Mouse (Mus musculus) kidney, adult 2 months (tissue): Measurements from ENCODE around the gene Hdgf. TPM values are rescaled to one million over a fixed set of nuclear protein-coding genes. Genes with fewer than 3 reads are reported as not detected.
A peak's percentile ranks its signal among the peaks of the same experiment; 100 is the strongest.
"Not testable (repeated sequence)": the region's sequence is repeated elsewhere in the genome, so short reads cannot be mapped to it uniquely, and the experiment has no call there.

ENCODE experiments used
- DNase-seq: peaks from one replicate; pipeline ENCODE4 v3.0.0; 2021
- H3K27ac ChIP-seq: fragments of 200-500 bp; 2 replicates; pipeline ENCODE4 v1.5.1; 2012; ENCODE audit warnings: low read depth, low read length, control low read depth, inconsistent platforms; ENCODE audit not compliant: insufficient read depth
- H3K27me3 ChIP-seq: fragments of 200-500 bp; replicated peaks from 2 replicates; pipeline ENCODE4 v1.6.1; 2012; ENCODE audit warnings: mild to moderate bottlenecking, moderate library complexity, low read length, inconsistent platforms; ENCODE audit not compliant: control insufficient read depth, insufficient read depth
- H3K36me3 ChIP-seq: fragments of 200-500 bp; 2 replicates; pipeline ENCODE4 v1.6.1; 2012; ENCODE audit warnings: mild to moderate bottlenecking, moderate library complexity, low read length, inconsistent platforms; ENCODE audit not compliant: control insufficient read depth, insufficient read depth
- H3K4me1 ChIP-seq: fragments of 200-500 bp; 2 replicates; pipeline ENCODE4 v1.6.1; 2011; ENCODE audit warnings: low read length; ENCODE audit not compliant: control insufficient read depth, insufficient read depth
- H3K4me3 ChIP-seq: fragments of 200-500 bp; 2 replicates; pipeline ENCODE4 v1.5.1; 2011; ENCODE audit warnings: mild to moderate bottlenecking, low read depth, low read length, control low read depth; ENCODE audit not compliant: insufficient read depth
- CTCF ChIP-seq: fragments of 200-500 bp; conservative IDR thresholded peaks from 2 replicates; pipeline ENCODE4 v1.5.1; 2011; ENCODE audit warnings: low read depth, mild to moderate bottlenecking, control low read depth, low read length, moderate library complexity, mixed read lengths; ENCODE audit not compliant: insufficient read depth, insufficient read length
- POLR2A ChIP-seq: fragments of 200-500 bp; IDR thresholded peaks from one replicate; pipeline ENCODE4 v1.6.1; 2011; ENCODE audit warnings: low read depth, low read length, control low read depth
- WGBS: fragments of 180-500 bp; shearing (Covaris S2); methylation state at CpG from one replicate; pipeline ENCODE4 v1.1.7; 2018; 5-methylcytosine and 5-hydroxymethylcytosine counted together
- polyA plus RNA-seq: library from polyadenylated mRNA; depleted of rRNA; stranded (reverse); fragments of >200 nt; gene quantifications from 2 replicates; pipeline ENCODE4 v1.2.3, GENCODE M21; 2012

Hdgf gene
- polyA plus RNA-seq, 1 experiment = 113 TPM

GRCm38 (mm10) chr3:87885281-87886003 is 20.7 kb upstream of the Hdgf start, which contains the start of gene Prcc:
TSS of gene Prcc (minus strand) at chr3:87885608.
- WGBS = under 1% methylated on average over 33 of the region's 33 CpGs
- DNase-seq = peak; percentile 99

GRCm38 (mm10) chr3:87886004-87886365 is 20.1 kb upstream of the Hdgf start:
- H3K27me3 ChIP-seq = no peaks in the 10 kb centered on the region
- no peak overlapping the region for H3K27ac ChIP-seq
- DNase-seq = no peak
- H3K36me3 ChIP-seq = no peaks in the 10 kb centered on the region
- WGBS = 15% methylated on average over 10 of the region's 10 CpGs
- peaks cover 16% of the 10 kb centered on the region for H3K4me1 ChIP-seq
- H3K4me3 ChIP-seq = peak overlapping the region; percentile 44
- TF ChIP-seq CTCF (no peak), POLR2A (no peak)

More at GRCm38 (mm10) chr3:87885281-87886003, 20.7 kb upstream of the Hdgf start, which contains the start of gene Prcc:
- Histone ChIP-seq H3K27ac (peak within 1 kb of the TSS; percentile 87), H3K4me3 (peak within 1 kb of the TSS; percentile 93), H3K36me3 (no peaks in the 10 kb centered on the region), H3K27me3 (no peaks in the 10 kb centered on the region), H3K4me1 (peaks cover 16% of the 10 kb centered on the region)
- TF ChIP-seq CTCF (no peak), POLR2A (no peak)

GRCm38 (mm10) chr3:87886416-87886815 is 19.7 kb upstream of the Hdgf start:
- no peak for TF ChIP-seq POLR2A
- TF ChIP-seq CTCF = no peak
- H3K27ac ChIP-seq = no peak overlapping the region
- H3K27me3 ChIP-seq = no peaks in the 10 kb centered on the region
- H3K4me3 ChIP-seq = no peak overlapping the region
- no peaks in the 10 kb centered on the region for H3K36me3 ChIP-seq
- H3K4me1 ChIP-seq = peaks cover 16% of the 10 kb centered on the region
- no peak for DNase-seq
- WGBS = 85% methylated on average over 6 of the region's 6 CpGs

- 86% methylated on average over 4 of the region's 4 CpGs for WGBS
- TF ChIP-seq CTCF = peak; percentile 19; the same call in 1 of the 2 replicates
- H3K36me3 ChIP-seq, H3K27me3 ChIP-seq, H3K4me3 ChIP-seq, H3K27ac ChIP-seq, DNase-seq: not testable (repeated sequence)
- H3K4me1 ChIP-seq = peaks cover 16% of the 10 kb centered on the region
Observed at GRCm38 (mm10) chr3:87887400-87887799, 18.7 kb upstream of the Hdgf start.

- no peaks in the 10 kb centered on the region for H3K4me1 ChIP-seq
- DNase-seq = no peak
- H3K36me3 ChIP-seq = no peaks in the 10 kb centered on the region
- no peak overlapping the region for H3K4me3 ChIP-seq
- TF ChIP-seq CTCF = no peak
- TF ChIP-seq POLR2A = no peak
- 78% methylated on average over 3 of the region's 3 CpGs for WGBS
- no peak overlapping the region for H3K27ac ChIP-seq
- no peaks in the 10 kb centered on the region for H3K27me3 ChIP-seq
Observed at GRCm38 (mm10) chr3:87891481-87891880, 14.6 kb upstream of the Hdgf start.

- 89% methylated on average over 3 of the region's 3 CpGs for WGBS
- Histone ChIP-seq H3K27me3 (no peaks in the 10 kb centered on the region), H3K27ac (no peak overlapping the region), H3K4me3 (no peak overlapping the region), H3K4me1 (no peaks in the 10 kb centered on the region), H3K36me3 (no peaks in the 10 kb centered on the region)
- TF ChIP-seq CTCF (no peak), POLR2A (no peak)
- no peak for DNase-seq
Observed at GRCm38 (mm10) chr3:87893367-87893905, 12.7 kb upstream of the Hdgf start.

GRCm38 (mm10) chr3:87899266-87899665 is 6.9 kb upstream of the Hdgf start:
- WGBS = 59% methylated on average over 3 of the region's 3 CpGs
- no peaks in the 10 kb centered on the region for H3K4me1 ChIP-seq
- no peaks in the 10 kb centered on the region for H3K27me3 ChIP-seq
- no peak for DNase-seq
- no peak overlapping the region for H3K27ac ChIP-seq
- TF ChIP-seq CTCF (no peak), POLR2A (no peak)
- no peaks in the 10 kb centered on the region for H3K36me3 ChIP-seq
- no peak overlapping the region for H3K4me3 ChIP-seq
